Mouse (Mus musculus) hindbrain, embryonic 15.5 days (tissue): ENCODE measurements at regions not wholly inside any gene's neighbourhood (a gene's known extent, or its start where the extent isn't known, plus 50 kb on each side); places are given as distances from the start of the nearest gene placed in this dataset.
A peak's percentile ranks its signal among the peaks of the same experiment; 100 is the strongest.

Source experiments
- ATAC-seq: fragments of 200-750 bp; cut with Nextera tagmentation; 2 replicates; pipeline ENCODE4 v1.8.0; 2017; ENCODE audit warnings: low read depth, moderate number of reproducible peaks, moderate TSS enrichment; ENCODE audit not compliant: low FRiP score
- H3K27ac ChIP-seq: fragments of 300-500 bp; sonication (generic); replicated peaks from 2 replicates; pipeline ENCODE4 v1.5.1; 2015; ENCODE audit warnings: mild to moderate bottlenecking, inconsistent platforms
- H3K27me3 ChIP-seq: fragments of 300-500 bp; sonication (generic); 2 replicates; pipeline ENCODE4 v1.6.1; 2015; ENCODE audit warnings: control low read depth, inconsistent platforms
- H3K36me3 ChIP-seq: fragments of 300-500 bp; sonication (generic); 2 replicates; pipeline ENCODE4 v1.6.1; 2015; ENCODE audit warnings: control low read depth, inconsistent platforms
- H3K4me1 ChIP-seq: fragments of 300-500 bp; sonication (generic); replicated peaks from 2 replicates; pipeline ENCODE4 v1.6.1; 2015; ENCODE audit warnings: control low read depth, inconsistent platforms
- H3K4me2 ChIP-seq: fragments of 300-500 bp; sonication (generic); 2 replicates; pipeline ENCODE4 v1.6.1; 2015; ENCODE audit warnings: moderate library complexity, mild to moderate bottlenecking, inconsistent platforms
- H3K4me3 ChIP-seq: fragments of 300-500 bp; sonication (generic); 2 replicates; pipeline ENCODE4 v1.5.1; 2015; ENCODE audit warnings: mild to moderate bottlenecking, inconsistent platforms
- H3K9ac ChIP-seq: fragments of 300-500 bp; sonication (generic); 2 replicates; pipeline ENCODE4 v1.6.1; 2015; ENCODE audit warnings: inconsistent platforms
- H3K9me3 ChIP-seq: fragments of 300-500 bp; sonication (generic); 2 replicates; pipeline ENCODE4 v1.6.1; 2016; ENCODE audit warnings: control low read depth, inconsistent platforms
- WGBS: fragments of 180-500 bp; shearing (Covaris S2); methylation state at CpG from one replicate; pipeline ENCODE4 v1.1.7; 2015; 5-methylcytosine and 5-hydroxymethylcytosine counted together

GRCm38 (mm10) chr12:47263408-47263807 lies 444.7 kb upstream of the Nova1 start:
- Histone ChIP-seq H3K4me1 (no peaks in the 10 kb centered on the region), H3K9me3 (no peaks in the 10 kb centered on the region), H3K27ac (no peak overlapping the region; the same call in 1 of the 2 replicates), H3K27me3 (no peaks in the 10 kb centered on the region), H3K36me3 (no peaks in the 10 kb centered on the region), H3K9ac (no peak overlapping the region), H3K4me3 (no peak overlapping the region), H3K4me2 (no peak overlapping the region)
- WGBS: 31% methylated on average over 1 of the region's 1 CpGs
- no peak for ATAC-seq

- no peaks in the 10 kb centered on the region for H3K36me3 ChIP-seq
- H3K27ac ChIP-seq: no peak overlapping the region
- no peak overlapping the region for H3K9ac ChIP-seq
- no peaks in the 10 kb centered on the region for H3K9me3 ChIP-seq
- no peaks in the 10 kb centered on the region for H3K4me1 ChIP-seq
- H3K4me3 ChIP-seq: no peak overlapping the region
- H3K27me3 ChIP-seq: no peaks in the 10 kb centered on the region
- no peak overlapping the region for H3K4me2 ChIP-seq
- ATAC-seq: no peak
These were observed 433.6 kb upstream of the Nova1 start for GRCm38 (mm10) chr12:47252306-47252705.

- H3K4me3 ChIP-seq: no peak overlapping the region
- no peak overlapping the region for H3K27ac ChIP-seq
- no peak overlapping the region for H3K9ac ChIP-seq
- H3K27me3 ChIP-seq: no peaks in the 10 kb centered on the region
- no peaks in the 10 kb centered on the region for H3K4me1 ChIP-seq
- H3K36me3 ChIP-seq: no peaks in the 10 kb centered on the region
- H3K4me2 ChIP-seq: no peak overlapping the region
- ATAC-seq: no peak
- WGBS: 67% methylated on average over 3 of the region's 3 CpGs
- H3K9me3 ChIP-seq: no peaks in the 10 kb centered on the region
These were observed 425.1 kb upstream of the Nova1 start for GRCm38 (mm10) chr12:47243623-47244514.

DNA sequence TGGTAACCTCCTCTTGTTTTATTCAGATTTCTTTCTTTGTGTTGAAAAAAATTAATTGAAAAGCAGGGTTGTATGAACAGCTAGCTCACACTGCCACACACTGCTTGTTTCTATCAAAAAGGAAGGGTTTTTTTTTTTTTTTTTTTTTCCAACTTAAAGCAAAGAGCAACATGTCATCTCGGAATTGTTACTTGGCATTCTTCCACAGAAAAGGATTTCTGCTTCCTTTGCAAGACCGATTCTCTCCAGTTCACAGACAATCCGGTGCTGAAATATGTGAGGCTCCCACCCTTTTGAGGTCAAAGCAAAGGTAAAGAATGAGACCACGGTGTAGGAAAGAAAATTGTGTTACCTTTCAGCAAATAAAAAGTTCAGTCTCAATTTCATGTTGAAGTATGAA lies 401.3 kb upstream of the Nova1 start:
- Histone ChIP-seq H3K4me3 (no peak overlapping the region), H3K4me2 (no peak overlapping the region), H3K9me3 (no peaks in the 10 kb centered on the region), H3K9ac (no peak overlapping the region), H3K27me3 (no peaks in the 10 kb centered on the region), H3K36me3 (no peaks in the 10 kb centered on the region), H3K4me1 (no peaks in the 10 kb centered on the region), H3K27ac (no peak overlapping the region)
- WGBS: 57% methylated on average over 4 of the region's 4 CpGs
- ATAC-seq: no peak

DNA sequence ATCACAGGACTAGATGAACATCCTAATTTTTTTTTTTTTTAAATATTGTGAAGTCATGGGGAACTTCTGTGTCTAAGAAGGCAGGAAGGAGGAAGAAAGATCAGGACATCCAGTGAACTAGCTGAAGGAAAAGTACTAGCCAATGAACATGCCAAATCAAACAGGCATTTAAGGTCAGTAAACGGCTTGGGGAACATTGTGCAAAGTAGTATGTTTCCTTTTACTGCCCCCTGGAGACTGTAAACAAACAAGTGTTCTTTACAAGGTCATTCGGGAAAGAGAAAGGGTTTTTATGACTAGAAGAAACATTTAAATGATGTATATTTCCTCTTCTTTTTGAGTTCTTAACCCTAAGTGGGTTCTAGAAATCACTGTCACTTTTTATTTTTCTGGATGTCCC lies 400.6 kb upstream of the Nova1 start:
- Histone ChIP-seq H3K36me3 (no peaks in the 10 kb centered on the region), H3K9me3 (no peaks in the 10 kb centered on the region), H3K4me3 (no peak overlapping the region), H3K4me2 (no peak overlapping the region), H3K27me3 (no peaks in the 10 kb centered on the region), H3K27ac (no peak overlapping the region), H3K4me1 (no peaks in the 10 kb centered on the region), H3K9ac (no peak overlapping the region)
- ATAC-seq: no peak
- 54% methylated on average over 2 of the region's 2 CpGs for WGBS

DNA sequence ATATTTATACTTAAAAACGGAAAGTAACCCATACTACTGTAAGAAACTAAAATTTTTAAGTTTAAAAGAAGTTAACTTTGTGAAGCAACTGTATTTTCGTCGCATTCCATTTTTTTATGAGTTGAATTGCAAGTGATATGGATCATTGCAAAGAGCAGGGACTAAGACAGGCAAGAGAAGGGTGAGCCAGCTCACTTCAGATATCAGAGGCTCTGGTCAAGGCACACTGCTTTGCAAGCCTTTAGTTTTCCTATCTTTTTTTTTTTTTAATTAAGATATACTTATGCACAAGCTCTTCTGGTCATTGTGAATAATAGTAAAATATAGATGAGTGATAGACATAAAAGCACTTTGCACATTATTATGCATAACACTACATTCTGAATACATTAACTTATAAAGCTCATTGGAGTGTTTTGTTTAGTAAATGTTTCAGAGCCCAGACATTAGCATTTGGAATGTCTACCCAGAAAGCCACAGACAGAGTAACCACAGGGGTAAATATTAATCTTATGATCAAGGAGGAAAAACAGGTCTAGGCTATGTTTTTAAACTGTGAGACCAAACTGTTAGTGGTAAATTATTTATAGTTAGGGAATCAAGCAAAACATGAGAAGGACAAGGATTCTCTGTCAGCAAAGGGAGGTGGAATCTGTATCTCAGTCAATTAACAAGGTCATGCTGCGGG lies 392.8 kb upstream of the Nova1 start:
- 88% methylated on average over 4 of the region's 4 CpGs for WGBS
- ATAC-seq: no peak
- Histone ChIP-seq H3K4me3 (no peak overlapping the region), H3K9me3 (no peaks in the 10 kb centered on the region), H3K27ac (no peak overlapping the region), H3K4me2 (no peak overlapping the region), H3K9ac (no peak overlapping the region), H3K27me3 (no peaks in the 10 kb centered on the region), H3K36me3 (no peaks in the 10 kb centered on the region), H3K4me1 (no peaks in the 10 kb centered on the region)

- WGBS: 61% methylated on average over 1 of the region's 1 CpGs
- Histone ChIP-seq H3K36me3 (no peaks in the 10 kb centered on the region), H3K4me3 (no peak overlapping the region), H3K27ac (no peak overlapping the region), H3K9ac (no peak overlapping the region), H3K9me3 (no peaks in the 10 kb centered on the region), H3K27me3 (no peaks in the 10 kb centered on the region), H3K4me1 (no peaks in the 10 kb centered on the region), H3K4me2 (no peak overlapping the region)
- 0 out of 2 replicates have a peak, but pooled peaks have one; percentile 45 for ATAC-seq
These were observed 384.2 kb upstream of the Nova1 start for GRCm38 (mm10) chr12:47202936-47203335.

GRCm38 (mm10) chr12:47198609-47199008 lies 379.9 kb upstream of the Nova1 start:
- no peaks in the 10 kb centered on the region for H3K36me3 ChIP-seq
- WGBS: 80% methylated on average over 6 of the region's 6 CpGs
- H3K27me3 ChIP-seq: no peaks in the 10 kb centered on the region
- no peak for ATAC-seq
- H3K4me3 ChIP-seq: no peak overlapping the region
- H3K27ac ChIP-seq: no peak overlapping the region
- H3K4me1 ChIP-seq: no peaks in the 10 kb centered on the region
- no peaks in the 10 kb centered on the region for H3K9me3 ChIP-seq
- H3K9ac ChIP-seq: no peak overlapping the region
- no peak overlapping the region for H3K4me2 ChIP-seq

DNA sequence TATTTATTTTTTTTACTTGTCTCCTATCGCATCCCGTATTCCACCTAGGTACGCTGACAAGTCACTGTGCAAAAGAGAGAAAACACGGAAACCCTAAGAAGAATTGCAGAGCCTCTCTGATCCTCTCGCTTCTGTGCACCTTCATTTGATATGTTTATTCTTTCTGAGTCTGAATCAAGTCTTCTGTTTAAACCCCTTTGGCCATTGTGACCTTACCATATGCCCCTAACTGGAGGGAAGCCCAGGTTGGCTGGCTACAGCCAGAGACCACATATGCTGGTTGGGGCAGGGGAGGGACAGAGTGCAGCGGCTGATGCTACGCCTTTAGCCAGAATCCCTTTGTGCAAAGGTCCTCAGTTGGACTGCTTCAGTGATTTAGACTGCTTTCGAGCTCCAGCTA lies 346.0 kb upstream of the Nova1 start:
- Histone ChIP-seq H3K9ac (peak overlapping the region; percentile 7; the same call in 1 of the 2 replicates), H3K9me3 (no peaks in the 10 kb centered on the region), H3K4me2 (peak overlapping the region; percentile 49), H3K27me3 (no peaks in the 10 kb centered on the region), H3K27ac (peak overlapping the region; percentile 77), H3K4me1 (peaks cover 19% of the 10 kb centered on the region), H3K36me3 (no peaks in the 10 kb centered on the region), H3K4me3 (peak overlapping the region; percentile 26)
- ATAC-seq: peak; percentile 69
- WGBS: 42% methylated on average over 8 of the region's 8 CpGs

DNA sequence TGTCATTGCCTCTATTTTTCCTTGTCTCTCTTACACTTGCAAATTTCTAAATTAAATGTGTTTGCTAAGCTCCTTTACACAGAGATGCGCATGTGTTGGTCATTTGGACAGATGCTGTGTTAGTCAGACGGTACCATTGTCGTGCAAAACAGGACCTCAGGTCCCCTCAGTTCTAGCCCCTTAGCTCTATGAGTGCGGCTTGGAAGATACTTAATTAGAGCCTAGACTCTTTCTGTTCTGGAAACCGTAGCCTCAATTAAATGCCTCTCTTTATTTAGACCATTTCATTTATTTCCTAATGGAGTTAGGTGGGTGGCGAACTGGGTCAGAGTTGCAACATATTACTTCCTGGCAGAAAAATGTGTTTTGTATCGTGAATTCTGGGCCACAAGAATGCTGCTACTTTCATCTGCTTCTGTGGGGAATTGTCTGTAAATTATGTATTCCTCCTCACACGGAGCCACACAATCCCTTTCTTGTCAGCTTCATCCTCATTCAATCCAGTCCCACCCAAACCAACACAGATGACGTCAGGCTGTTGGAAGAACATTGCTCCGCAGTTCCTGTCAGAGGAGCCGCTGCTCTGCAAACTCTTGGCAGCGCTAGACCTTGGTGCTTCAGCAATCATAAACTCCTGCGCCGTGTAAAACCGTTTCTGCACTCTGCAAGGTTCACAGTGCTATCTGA lies 345.4 kb upstream of the Nova1 start:
- Histone ChIP-seq H3K27ac (peak overlapping the region; percentile 77), H3K4me3 (peak overlapping the region; percentile 26), H3K36me3 (no peaks in the 10 kb centered on the region), H3K4me2 (peak overlapping the region; percentile 49), H3K4me1 (peaks cover 19% of the 10 kb centered on the region), H3K27me3 (no peaks in the 10 kb centered on the region), H3K9me3 (no peaks in the 10 kb centered on the region), H3K9ac (peak overlapping the region; percentile 7; the same call in 1 of the 2 replicates)
- peak; percentile 91 for ATAC-seq
- 13% methylated on average over 15 of the region's 15 CpGs for WGBS

GRCm38 (mm10) chr12:47163171-47163570 lies 344.4 kb upstream of the Nova1 start:
- H3K4me3 ChIP-seq: no peak overlapping the region
- H3K4me2 ChIP-seq: peak overlapping the region; percentile 42
- 4% methylated on average over 1 of the region's 1 CpGs for WGBS
- H3K27me3 ChIP-seq: no peaks in the 10 kb centered on the region
- no peaks in the 10 kb centered on the region for H3K36me3 ChIP-seq
- peak; percentile 37 for ATAC-seq
- peak overlapping the region; percentile 75 for H3K27ac ChIP-seq
- H3K4me1 ChIP-seq: peaks cover 19% of the 10 kb centered on the region
- H3K9me3 ChIP-seq: no peaks in the 10 kb centered on the region
- H3K9ac ChIP-seq: peak overlapping the region; percentile 28; the same call in 1 of the 2 replicates

DNA sequence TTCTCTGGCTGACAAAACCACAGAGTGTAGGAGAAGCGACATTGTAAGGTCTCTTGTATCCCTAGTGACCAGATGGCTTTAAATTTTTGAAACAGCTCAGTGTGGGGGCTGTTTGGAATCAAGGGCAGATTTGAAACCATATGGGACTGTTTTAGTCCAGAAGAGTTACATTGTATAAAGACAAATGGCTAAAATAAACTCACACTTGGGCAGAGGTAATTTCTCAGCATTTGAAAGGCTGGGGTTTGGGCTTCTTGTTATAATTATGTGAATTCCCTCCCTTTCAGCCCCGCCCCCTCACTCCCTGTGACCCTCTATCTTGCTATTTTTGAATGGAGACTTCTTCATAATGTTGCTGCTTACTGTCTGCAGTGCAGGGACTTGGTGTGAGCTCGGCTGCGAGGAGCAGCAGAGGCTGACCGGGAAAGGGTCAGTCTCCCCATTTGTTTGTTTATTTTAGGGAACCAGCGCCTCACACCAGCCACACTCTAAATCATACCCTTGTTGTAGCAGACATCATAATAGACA lies 344.0 kb upstream of the Nova1 start:
- WGBS: 11% methylated on average over 6 of the region's 6 CpGs
- peak; percentile 52 for ATAC-seq
- peak overlapping the region; percentile 28; the same call in 1 of the 2 replicates for H3K9ac ChIP-seq
- no peak overlapping the region for H3K4me3 ChIP-seq
- peak overlapping the region; percentile 75 for H3K27ac ChIP-seq
- peak overlapping the region; percentile 42 for H3K4me2 ChIP-seq
- H3K4me1 ChIP-seq: peaks cover 19% of the 10 kb centered on the region
- no peaks in the 10 kb centered on the region for H3K27me3 ChIP-seq
- H3K9me3 ChIP-seq: no peaks in the 10 kb centered on the region
- H3K36me3 ChIP-seq: no peaks in the 10 kb centered on the region
